8 mouse cellular contexts compared by ENCODE assay signal in the genomic region with DNA sequence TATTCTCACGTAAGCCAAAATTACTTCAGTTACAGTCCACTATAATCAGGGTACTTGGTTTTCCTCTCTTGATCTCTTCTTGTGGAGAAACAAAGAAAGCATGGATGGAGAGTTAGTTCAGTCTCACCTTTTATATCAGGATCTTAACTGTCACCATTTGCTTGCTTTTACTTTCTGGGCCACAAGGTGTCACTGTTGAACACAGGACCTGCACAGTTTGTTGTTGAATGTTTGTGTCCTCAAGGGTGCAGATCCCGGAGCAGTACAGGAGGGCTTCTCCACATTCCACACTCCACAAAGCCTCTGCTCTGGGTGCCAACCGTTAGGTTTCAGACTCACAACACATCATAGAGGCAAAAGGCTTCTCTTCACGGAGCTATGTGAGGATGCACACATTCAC.
A peak's percentile ranks its signal among the peaks of the same experiment; 100 is the strongest.
DNase-seq lines count a peak whose midpoint lies in the region; ATAC-seq and TF ChIP-seq lines count a peak whose summit lies in the region.

No protein-coding gene starts in this region.

- H3K27ac ChIP-seq in hindbrain, embryonic 14.5 days: no peak overlapping the region
- H3K27ac ChIP-seq in hindbrain, embryonic 12.5 days: no peak overlapping the region
- no peak overlapping the region for H3K27ac ChIP-seq in thymus, adult 2 months (ENCODE audit: control insufficient read depth, insufficient read depth, low read length)

- H3K4me1 ChIP-seq in hindbrain, embryonic 14.5 days (replicated peaks; ENCODE audit: control insufficient read depth, insufficient read depth, low read length): peaks cover 4% of the 10 kb centered on the region
- 0 out of 2 replicates have a peak, but pooled peaks cover under 1% of the 10 kb centered on the region for H3K4me1 ChIP-seq in hindbrain, embryonic 12.5 days
- no peaks in the 10 kb centered on the region for H3K4me1 ChIP-seq in thymus, adult 2 months (replicated peaks; ENCODE audit: control insufficient read depth, insufficient read depth, low read length)

- ATAC-seq in hindbrain, embryonic 14.5 days (ENCODE audit: low FRiP score): no peak
- ATAC-seq in hindbrain, embryonic 12.5 days (ENCODE audit: low FRiP score): no peak

- no peaks in the 10 kb centered on the region for H3K27me3 ChIP-seq in hindbrain, embryonic 14.5 days (ENCODE audit: control insufficient read depth, insufficient read depth, low read length)
- H3K27me3 ChIP-seq in hindbrain, embryonic 12.5 days: no peaks in the 10 kb centered on the region
- H3K27me3 ChIP-seq in thymus, adult 2 months (ENCODE audit: control insufficient read depth, insufficient read depth, low read length): no peaks in the 10 kb centered on the region

- no peak for TF ChIP-seq POLR2A in thymus, adult 2 months (IDR thresholded peaks at IDR 0.05; ENCODE audit: control insufficient read depth, extremely low read depth, insufficient read depth, low read length, poor library complexity)

- H3K4me3 ChIP-seq in hindbrain, embryonic 14.5 days (replicated peaks; ENCODE audit: low read length): no peak overlapping the region
- H3K4me3 ChIP-seq in hindbrain, embryonic 12.5 days: no peak overlapping the region
- no peak overlapping the region for H3K4me3 ChIP-seq in thymus, adult 2 months (ENCODE audit: control insufficient read depth, insufficient read depth, low read length)

- intact Hi-C loops in left cerebral cortex, postnatal 36 days (cut with DNase I): loop anchor here (5.0 kb wide), 1 partner anchor 691 kb away; no protein-coding TSS in a partner anchor
- intact Hi-C loops in gastrocnemius, postnatal 36 days (cut with DNase I): loop anchor here (10.0 kb wide), 1 partner anchor 688 kb away; no protein-coding TSS in a partner anchor

- no peak for TF ChIP-seq CTCF in thymus, adult 2 months (IDR thresholded peaks at IDR 0.05; ENCODE audit: borderline replicate concordance, control insufficient read depth, extremely low read depth, insufficient read depth, low read length, poor library complexity)

- H3K36me3 ChIP-seq in hindbrain, embryonic 14.5 days (replicated peaks; ENCODE audit: control insufficient read depth, insufficient read depth): no peaks in the 10 kb centered on the region
- no peaks in the 10 kb centered on the region for H3K36me3 ChIP-seq in hindbrain, embryonic 12.5 days
- no peaks in the 10 kb centered on the region for H3K36me3 ChIP-seq in thymus, adult 2 months (ENCODE audit: control insufficient read depth, insufficient read depth, low read length)

- 79% methylated on average over 4 of the region's 4 CpGs for WGBS in hindbrain, embryonic 14.5 days
- WGBS in hindbrain, embryonic 12.5 days: 65% methylated on average over 4 of the region's 4 CpGs
- 77% methylated on average over 4 of the region's 4 CpGs for WGBS in thymus, adult 2 months

- peak; percentile 51 for DNase-seq in hindbrain, embryonic 14.5 days (ENCODE audit: low spot score)
- peak; percentile 6 for DNase-seq in thymus, postnatal 25 days
- DNase-seq in thymus, adult 2 months: no peak
- DNase-seq in forelimb bud, embryonic 11.5 days (ENCODE audit: low read depth, low spot score): peak; percentile 40
- peak; percentile 7 for DNase-seq in yolk sac, embryonic 10.5 days (ENCODE audit: low spot score)
- DNase-seq in left cerebral cortex, postnatal 36 days (ENCODE audit: low spot score in 2 of 2): no peak
- DNase-seq in gastrocnemius, postnatal 36 days: no peak

- H3K4me2 ChIP-seq in hindbrain, embryonic 14.5 days (replicated peaks): no peak overlapping the region
- no peak overlapping the region for H3K4me2 ChIP-seq in hindbrain, embryonic 12.5 days (replicated peaks)

- no peaks in the 10 kb centered on the region for H3K9me3 ChIP-seq in hindbrain, embryonic 14.5 days (ENCODE audit: control insufficient read depth, low read length)
- H3K9me3 ChIP-seq in hindbrain, embryonic 12.5 days (replicated peaks): peaks cover 5% of the 10 kb centered on the region; the same call in 1 of the 2 replicates

- H3K9ac ChIP-seq in hindbrain, embryonic 14.5 days: no peak overlapping the region
- no peak overlapping the region for H3K9ac ChIP-seq in hindbrain, embryonic 12.5 days

Comparison
In these comparisons a context has a peak if more than half of its experiments do, and no peak if none do; other contexts are left out.
1. DNase-seq: peak in hindbrain, embryonic 14.5 days (single experiment), thymus, postnatal 25 days (single experiment), forelimb bud, embryonic 11.5 days (single experiment) and yolk sac, embryonic 10.5 days (single experiment); none in thymus, adult 2 months (single experiment), left cerebral cortex, postnatal 36 days (0 of 2) and gastrocnemius, postnatal 36 days (0 of 2).